Mouse (Mus musculus) naive thymus-derived CD4-positive, alpha-beta T cell, adult 2 months (primary cell): Measurements from ENCODE around the gene Klhl23.
"Not testable (repeated sequence)": the region's sequence is repeated elsewhere in the genome, so short reads cannot be mapped to it uniquely, and the experiment has no call there.

Experiments
- DNase-seq: peaks from one replicate; pipeline ENCODE4 v3.0.0-alpha.2; 2011; ENCODE audit warnings: low read depth

The Klhl23 gene

DNA sequence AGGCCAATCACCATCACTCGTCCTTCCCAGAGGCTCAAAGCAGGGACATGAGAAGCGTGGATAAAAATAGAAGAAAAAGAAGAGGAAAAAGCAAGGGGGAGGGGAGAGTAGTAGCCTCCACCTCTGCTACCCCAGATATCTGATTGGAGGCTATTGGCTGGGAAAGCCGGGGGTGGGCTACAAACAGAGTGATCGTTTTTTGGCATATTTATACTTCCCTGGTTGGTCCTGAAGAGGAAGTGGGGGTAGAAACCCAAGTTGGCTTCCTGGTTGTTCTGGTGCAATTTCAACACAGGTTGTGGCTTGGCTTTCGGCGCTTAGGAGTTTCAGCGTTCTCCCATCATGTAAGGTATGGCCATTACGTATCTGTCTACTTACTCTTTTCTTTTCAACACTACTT, at the start of gene Klhl23:
Gene Klhl23, plus strand, starts transcription at position 234 of the 400 bp plus-strand sequence.
- DNase-seq, result peak; percentile 8

GRCm38 (mm10) chr2:69773331-69773730, 48.4 kb upstream of the Klhl23 start:
- DNase-seq, result no peak

- DNase-seq, result peak; percentile 63
These were observed 43.5 kb upstream of the Klhl23 start for GRCm38 (mm10) chr2:69777985-69778835.

DNA sequence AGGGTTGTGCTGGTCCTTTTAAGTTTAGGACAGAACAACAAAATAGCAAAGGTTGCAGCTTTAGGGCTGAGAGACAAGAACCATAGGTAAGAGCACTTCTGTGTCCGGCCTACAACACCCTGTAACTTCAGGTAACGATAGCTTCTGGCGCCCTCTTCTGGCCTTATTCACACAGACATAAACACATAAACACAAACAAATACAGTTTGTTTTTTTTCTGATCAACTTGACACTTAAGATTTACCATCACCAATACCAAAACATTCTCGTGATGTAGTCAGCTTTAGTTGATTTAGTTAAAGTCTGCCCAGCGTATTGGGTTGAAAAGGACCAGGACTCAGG, 42.9 kb upstream of the Klhl23 start:
- DNase-seq, result peak; percentile 87

DNA sequence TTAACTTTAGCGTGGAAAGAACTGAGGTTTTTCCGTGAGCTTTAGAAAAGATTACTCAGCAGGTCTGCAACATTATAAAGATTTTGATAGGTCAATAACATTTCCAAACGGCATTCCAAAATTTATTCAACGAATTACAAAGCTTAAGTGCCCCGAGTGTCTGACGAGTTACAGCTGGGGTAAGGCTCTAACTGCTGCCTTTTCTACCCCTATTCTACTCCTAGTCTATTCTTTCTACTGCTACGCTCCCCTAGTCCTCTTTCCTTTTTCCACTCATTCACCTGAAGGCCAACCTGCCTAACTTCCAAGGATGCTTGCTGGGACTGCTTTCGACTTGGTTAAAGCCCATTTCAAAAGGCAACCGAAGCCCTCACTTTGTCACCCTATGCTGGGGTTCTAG, 32.8 kb upstream of the Klhl23 start:
- DNase-seq, result no peak

DNA sequence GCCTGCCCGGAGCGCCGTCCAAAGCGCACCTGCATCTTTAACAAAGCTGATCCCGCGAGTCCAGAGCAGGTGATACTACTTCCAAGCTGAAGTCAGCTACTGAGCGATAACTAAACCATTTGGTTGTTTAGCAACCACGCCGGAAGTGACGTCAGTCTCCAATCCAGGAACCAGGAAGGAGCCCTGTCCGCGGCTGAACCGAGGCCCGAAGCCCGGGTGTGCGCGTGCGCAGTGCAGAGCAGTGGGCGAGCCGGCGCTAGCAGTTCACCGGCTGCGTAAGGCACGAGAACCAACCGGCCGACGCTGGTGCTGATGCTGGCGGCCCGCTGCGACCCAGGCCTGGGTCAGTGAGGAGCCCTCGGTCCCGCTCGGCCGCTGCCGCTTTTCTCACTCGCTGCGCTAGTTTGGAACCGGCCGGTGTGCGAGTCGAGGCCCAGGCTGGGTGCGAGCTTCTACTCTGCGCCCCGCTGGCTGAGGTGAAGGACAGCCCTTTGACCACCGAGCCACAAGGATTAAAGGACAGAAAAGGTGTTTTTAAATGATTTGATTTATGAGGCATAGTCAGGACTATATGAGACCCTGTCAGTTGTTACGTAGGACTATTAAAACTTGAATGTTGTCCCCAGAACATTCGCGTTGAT, 32.2 kb upstream of the Klhl23 start, which contains the start of the genes Ccdc173 and Phospho2:
Gene Ccdc173, minus strand, starts transcription at position 147 of the 641 bp plus-strand sequence.
Gene Phospho2, plus strand, starts transcription at position 195 of the 641 bp plus-strand sequence.
- DNase-seq, result peak; percentile 99

GRCm38 (mm10) chr2:69790285-69790684, 31.5 kb upstream of the Klhl23 start:
- peak; percentile 93 for DNase-seq

GRCm38 (mm10) chr2:69790722-69791121, 31.0 kb upstream of the Klhl23 start:
- DNase-seq, result no peak

DNA sequence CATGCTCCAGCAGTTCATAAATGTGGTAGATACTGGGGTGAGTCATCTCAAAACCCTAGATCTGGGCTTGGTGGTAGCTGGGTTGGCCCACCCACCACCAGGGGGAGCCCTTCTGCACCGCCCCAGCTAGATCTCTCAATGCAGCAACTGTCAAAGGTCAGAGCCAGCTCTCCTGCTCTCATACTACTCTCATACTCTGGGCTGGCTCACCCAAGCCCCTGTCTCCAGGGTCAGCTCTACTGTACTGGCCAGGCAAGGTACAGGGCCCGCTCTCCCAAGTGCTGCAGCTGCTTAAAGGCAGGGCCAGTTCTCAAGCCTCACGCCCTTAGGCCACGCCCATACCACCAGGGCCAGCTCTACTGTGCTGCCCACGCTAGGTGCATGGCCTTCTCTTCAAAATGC, 18.8 kb upstream of the Klhl23 start:
- peak; percentile 84 for DNase-seq

DNA sequence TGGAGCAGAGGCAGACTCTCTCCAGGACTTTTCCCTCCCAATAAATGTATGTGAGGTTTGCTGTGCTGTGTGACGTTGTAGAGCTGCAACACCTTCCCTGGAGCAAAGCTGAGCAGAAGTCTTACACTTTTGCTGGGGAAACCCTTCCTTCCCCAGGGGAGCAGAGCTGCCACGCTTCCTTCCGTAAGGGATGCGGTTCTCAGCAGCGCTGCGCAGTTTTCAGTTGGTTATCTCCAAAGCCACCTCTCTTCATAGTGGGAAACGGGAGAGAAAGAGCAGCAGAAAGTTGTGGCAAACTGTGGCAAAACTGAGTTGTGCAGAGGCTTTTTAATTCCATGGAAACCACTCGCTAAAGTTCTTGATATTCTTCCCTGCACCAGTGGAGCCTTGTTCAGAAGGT, 18.0 kb upstream of the Klhl23 start:
- DNase-seq, result no peak

DNA sequence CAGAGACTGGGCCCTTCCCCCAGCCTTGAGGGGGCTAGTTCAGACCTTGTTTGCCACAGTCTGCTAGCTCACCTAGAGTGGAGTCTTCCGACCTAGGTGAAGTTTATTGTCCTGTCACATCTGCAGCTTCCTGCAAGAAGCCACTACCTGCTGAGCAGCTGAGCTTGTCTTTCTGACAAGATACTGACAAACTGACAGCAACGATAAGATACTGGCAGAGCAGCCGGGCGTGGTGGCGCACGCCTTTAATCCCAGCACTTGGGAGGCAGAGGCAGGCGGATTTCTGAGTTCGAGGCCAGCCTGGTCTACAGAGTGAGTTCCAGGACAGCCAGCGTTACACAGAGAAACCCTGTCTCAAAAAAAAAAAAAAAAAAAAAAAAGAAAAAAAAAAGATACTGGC, 17.1 kb upstream of the Klhl23 start:
- not testable (repeated sequence) for DNase-seq

- no peak for DNase-seq
These were observed 11.6 kb upstream of the Klhl23 start for GRCm38 (mm10) chr2:69810169-69810568.

- DNase-seq, result not testable (repeated sequence)
These were observed 10.4 kb upstream of the Klhl23 start for GRCm38 (mm10) chr2:69811349-69811748.

DNA sequence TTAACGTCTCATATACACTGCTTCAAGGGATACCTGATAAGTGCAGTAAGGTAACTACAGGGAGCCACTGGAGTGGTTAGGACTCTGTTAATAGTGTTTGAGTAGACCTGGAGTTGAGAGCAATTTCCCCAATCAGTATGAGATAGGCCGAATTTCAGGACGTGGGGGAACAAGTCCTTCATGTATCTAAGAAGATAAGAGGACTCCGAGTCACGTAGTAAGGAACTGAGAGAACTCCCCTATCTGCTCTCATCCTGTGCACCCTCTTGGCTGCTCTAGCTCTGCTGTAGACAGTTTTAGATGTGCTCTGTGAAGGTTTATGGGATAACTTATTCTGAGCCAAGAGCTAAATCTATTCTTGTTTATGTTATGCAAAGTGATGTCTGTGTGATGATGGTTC, 5.2 kb upstream of the Klhl23 start:
- DNase-seq, result no peak

DNA sequence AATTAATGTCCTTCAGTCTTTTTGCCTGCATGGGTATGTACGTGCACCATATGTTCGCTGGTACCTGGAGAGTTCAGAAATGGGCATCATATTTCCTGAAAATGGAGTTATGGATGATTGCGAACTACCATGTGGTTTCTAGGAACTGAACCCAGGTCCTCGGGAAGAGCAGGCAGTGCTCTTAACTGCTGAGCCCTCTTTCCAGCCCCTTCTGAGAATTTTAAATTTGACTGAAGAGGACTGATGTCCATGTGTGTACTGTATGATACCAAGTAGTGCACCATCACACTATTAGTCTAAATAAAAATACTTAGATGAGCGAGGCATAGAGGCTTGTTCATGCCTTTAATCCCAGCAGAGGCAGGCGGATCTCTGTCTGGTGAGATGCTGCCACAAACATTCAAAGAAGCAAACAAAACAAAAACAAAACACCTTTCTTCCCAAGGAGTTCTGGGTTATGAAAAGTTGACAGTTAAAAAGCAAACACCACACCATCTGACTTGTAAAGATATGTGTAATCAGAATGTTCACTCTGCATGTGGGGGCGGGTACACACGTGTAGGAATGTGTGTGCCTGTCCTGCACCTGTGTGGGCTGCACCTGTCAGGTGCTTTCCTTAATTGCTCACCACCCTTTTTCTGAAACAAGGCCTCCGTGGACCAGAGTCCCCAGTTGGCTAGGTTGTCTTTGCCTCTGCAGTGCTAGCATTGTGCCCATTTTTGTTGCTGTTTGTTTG, 3.2 kb upstream of the Klhl23 start:
- no peak for DNase-seq

GRCm38 (mm10) chr2:69820201-69820600, 1.5 kb upstream of the Klhl23 start:
- no peak for DNase-seq

GRCm38 (mm10) chr2:69822361-69823128, 801 bp downstream of the Klhl23 start:
- peak; percentile 26 for DNase-seq

- peak; percentile 12 for DNase-seq
These were observed 1.5 kb downstream of the Klhl23 start for GRCm38 (mm10) chr2:69823129-69823677.

DNA sequence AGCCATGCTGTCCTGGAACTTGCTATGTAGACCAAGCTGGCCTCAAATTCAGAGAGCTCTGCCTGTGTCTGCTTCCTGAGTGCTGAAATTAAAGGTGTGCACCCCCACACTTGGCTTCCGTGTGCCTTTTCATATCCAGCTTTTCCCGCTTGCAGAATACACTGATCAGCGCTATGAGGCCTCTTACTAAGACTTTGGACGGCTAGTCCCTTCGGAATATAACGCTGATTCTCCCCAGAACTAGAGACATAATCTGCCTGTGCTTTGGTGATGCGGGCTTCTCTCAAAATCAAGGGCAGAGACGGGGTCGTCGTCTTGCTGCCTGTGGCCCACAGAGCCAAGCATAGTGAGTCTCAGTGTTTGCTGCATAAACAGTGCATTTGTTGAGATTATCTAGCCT, 4.2 kb downstream of the Klhl23 start:
- no peak for DNase-seq

DNA sequence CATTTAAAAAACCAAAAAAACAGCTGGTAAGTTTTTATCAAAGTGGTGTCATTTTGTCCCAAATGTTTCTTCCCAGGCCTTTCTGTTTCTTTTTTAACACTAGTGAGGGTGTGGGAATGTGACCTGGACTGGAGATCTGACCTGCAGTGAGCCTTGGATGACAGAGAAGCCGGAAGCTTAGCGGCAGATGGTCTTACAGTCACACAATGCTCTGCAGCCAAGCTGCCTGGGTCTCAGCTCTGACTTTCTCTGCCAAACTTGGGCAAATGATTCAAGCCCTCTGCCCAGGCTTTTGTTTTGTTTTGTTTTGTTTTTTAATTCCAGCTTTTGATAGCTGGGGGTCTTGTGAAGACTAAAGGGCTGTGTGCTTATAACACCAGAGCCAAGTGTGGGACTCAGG, 4.6 kb downstream of the Klhl23 start:
- no peak for DNase-seq

- DNase-seq, result no peak
These were observed 6.3 kb downstream of the Klhl23 start for GRCm38 (mm10) chr2:69828031-69828430.

GRCm38 (mm10) chr2:69829680-69830079, 7.9 kb downstream of the Klhl23 start:
- DNase-seq, result no peak
